12 mouse cellular contexts compared by ENCODE assay signal in genomic region chr2:179649370-179649769, GRCm38 (mm10).
DNase-seq lines count a peak whose midpoint lies in the region; ATAC-seq lines count a peak whose summit lies in the region.
"Had no signal": no experiment of that assay in that cellular context is flagged by ENCODE, and none has a peak within 500 bp of the region (broad histone marks: within the 10 kb centered on the region; RNA-seq: fewer than 3 reads in every experiment).

No protein-coding gene starts in this region.

- no peak overlapping the region for H3K27ac ChIP-seq in embryonic facial prominence, embryonic 13.5 days
- no peak overlapping the region for H3K27ac ChIP-seq in embryonic facial prominence, embryonic 10.5 days (replicated peaks)
- H3K27ac ChIP-seq in macrophage, result peak overlapping the region; percentile 2; the same call in 1 of the 2 replicates
- no peak overlapping the region for H3K27ac ChIP-seq in liver, embryonic 12.5 days
- H3K27ac ChIP-seq: limb, embryonic 15.5 days; midbrain, embryonic 12.5 days; neural tube, embryonic 12.5 days had no signal

- 63% methylated on average over 4 of the region's 4 CpGs for WGBS in embryonic facial prominence, embryonic 13.5 days
- 87% methylated on average over 4 of the region's 4 CpGs for WGBS in embryonic facial prominence, embryonic 10.5 days
- WGBS in macrophage (ENCODE audit: missing documents), result 31% methylated on average over 4 of the region's 4 CpGs
- WGBS in liver, embryonic 12.5 days (ENCODE audit: insufficient replicate concordance), result 46% methylated on average over 4 of the region's 4 CpGs

- peaks cover 10% of the 10 kb centered on the region; the same call in 1 of the 2 replicates for H3K27me3 ChIP-seq in embryonic facial prominence, embryonic 13.5 days
- H3K27me3 ChIP-seq in embryonic facial prominence, embryonic 10.5 days (replicated peaks; ENCODE audit: low read depth, poor library complexity, severe bottlenecking), result no peaks in the 10 kb centered on the region
- no peaks in the 10 kb centered on the region for H3K27me3 ChIP-seq in liver, embryonic 12.5 days (replicated peaks)
- H3K27me3 ChIP-seq: limb, embryonic 15.5 days had no signal

- DNase-seq in embryonic facial prominence, embryonic 10.5 days (ENCODE audit: low spot score), result no peak
- peak; percentile 18 for DNase-seq in lung, postnatal 10 days
- no peak for DNase-seq in lung, adult 18-20 months
- DNase-seq in NIH3T3 (ENCODE audit: low read depth), result peak; percentile 6
- DNase-seq: heart, adult 18-20 months had no signal

- H3K79me2 ChIP-seq in macrophage (ENCODE audit: inconsistent target), result no peaks in the 10 kb centered on the region

- no peaks in the 10 kb centered on the region for H3K36me3 ChIP-seq in embryonic facial prominence, embryonic 13.5 days
- no peaks in the 10 kb centered on the region for H3K36me3 ChIP-seq in embryonic facial prominence, embryonic 10.5 days (replicated peaks)
- no peaks in the 10 kb centered on the region for H3K36me3 ChIP-seq in macrophage (ENCODE audit: inconsistent target)
- no peaks in the 10 kb centered on the region for H3K36me3 ChIP-seq in liver, embryonic 12.5 days
- H3K36me3 ChIP-seq: limb, embryonic 15.5 days; midbrain, embryonic 12.5 days; neural tube, embryonic 12.5 days had no signal

- H3K4me3 ChIP-seq in embryonic facial prominence, embryonic 13.5 days, result no peak overlapping the region
- no peak overlapping the region for H3K4me3 ChIP-seq in embryonic facial prominence, embryonic 10.5 days
- H3K4me3 ChIP-seq in macrophage (ENCODE audit: inconsistent target), result no peak overlapping the region
- no peak overlapping the region for H3K4me3 ChIP-seq in liver, embryonic 12.5 days
- H3K4me3 ChIP-seq: limb, embryonic 15.5 days; midbrain, embryonic 12.5 days; neural tube, embryonic 12.5 days had no signal

- no peak for ATAC-seq in embryonic facial prominence, embryonic 13.5 days (ENCODE audit: insufficient number of reproducible peaks, insufficient read depth, low FRiP score, low TSS enrichment, low read depth)
- no peak for ATAC-seq in liver, embryonic 12.5 days
- ATAC-seq: lung, postnatal 0 days had no signal

- H3K4me1 ChIP-seq in embryonic facial prominence, embryonic 13.5 days, result peaks cover 14% of the 10 kb centered on the region; the same call in 1 of the 2 replicates
- H3K4me1 ChIP-seq in embryonic facial prominence, embryonic 10.5 days, result peaks cover 6% of the 10 kb centered on the region; the same call in 1 of the 2 replicates
- H3K4me1 ChIP-seq in liver, embryonic 12.5 days, result no peaks in the 10 kb centered on the region
- H3K4me1 ChIP-seq: limb, embryonic 15.5 days; neural tube, embryonic 12.5 days had no signal

- H3K4me2 ChIP-seq in embryonic facial prominence, embryonic 13.5 days, result 0 out of 2 replicates have a peak overlapping the region, but pooled peaks have one; percentile 7
- H3K4me2 ChIP-seq in liver, embryonic 12.5 days, result no peak overlapping the region
- H3K4me2 ChIP-seq: limb, embryonic 15.5 days; midbrain, embryonic 12.5 days; neural tube, embryonic 12.5 days had no signal

- H3K9ac ChIP-seq in embryonic facial prominence, embryonic 13.5 days, result no peak overlapping the region
- no peak overlapping the region for H3K9ac ChIP-seq in liver, embryonic 12.5 days
- H3K9ac ChIP-seq: limb, embryonic 15.5 days; midbrain, embryonic 12.5 days; neural tube, embryonic 12.5 days had no signal

- H3K9me3 ChIP-seq in embryonic facial prominence, embryonic 13.5 days, result no peaks in the 10 kb centered on the region; the same call in 1 of the 2 replicates
- H3K9me3 ChIP-seq in embryonic facial prominence, embryonic 10.5 days, result no peaks in the 10 kb centered on the region
- H3K9me3 ChIP-seq in liver, embryonic 12.5 days (replicated peaks), result no peaks in the 10 kb centered on the region
- H3K9me3 ChIP-seq: limb, embryonic 15.5 days; midbrain, embryonic 12.5 days; neural tube, embryonic 12.5 days had no signal

Comparison
In these comparisons a context has a peak if more than half of its experiments do, and no peak if none do; other contexts are left out.
1. DNase-seq: peak in lung, postnatal 10 days (single experiment) and NIH3T3 (single experiment); none in embryonic facial prominence, embryonic 10.5 days (single experiment) and lung, adult 18-20 months (0 of 2).